Comparison of ENCODE assay signal across 14 mouse cellular contexts in the genomic region with DNA sequence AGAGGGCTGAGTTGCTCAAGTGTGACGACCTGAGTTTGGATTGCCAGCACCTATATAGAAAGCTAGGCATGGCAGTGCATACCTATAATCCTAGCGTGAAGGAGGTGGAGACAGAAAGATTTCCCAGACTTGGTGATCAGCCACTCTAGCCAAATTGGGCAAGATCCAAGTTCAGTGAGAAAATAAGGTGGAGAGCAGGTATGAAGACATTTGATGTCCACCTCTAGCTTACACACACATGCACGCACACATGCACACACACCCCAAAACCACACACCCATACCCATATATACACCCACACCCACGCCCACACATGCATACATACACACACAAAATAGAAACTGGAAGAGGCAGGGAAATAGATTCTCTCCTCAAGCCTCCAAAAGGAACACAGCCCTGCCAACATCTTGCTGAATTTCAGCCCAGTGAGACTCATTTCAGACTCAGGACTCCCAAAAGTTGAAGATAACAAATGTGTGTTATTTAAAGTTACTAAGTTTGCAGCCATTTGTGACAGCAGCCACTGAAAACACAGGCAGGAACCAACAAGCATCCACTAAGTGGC.
"Had no signal": no experiment of that assay in that cellular context is flagged by ENCODE, and none has a peak within 500 bp of the region (broad histone marks: within the 10 kb centered on the region; RNA-seq: fewer than 3 reads in every experiment).

No protein-coding gene starts in this region.

- H3K9me3 ChIP-seq: limb, embryonic 15.5 days; liver, embryonic 12.5 days; midbrain, embryonic 15.5 days; neural tube, embryonic 12.5 days; stomach, embryonic 15.5 days had no signal

- H3K9ac ChIP-seq: limb, embryonic 15.5 days; liver, embryonic 12.5 days; lung, embryonic 14.5 days; midbrain, embryonic 15.5 days; neural tube, embryonic 12.5 days; stomach, embryonic 15.5 days had no signal

- H3K4me3 ChIP-seq: limb, embryonic 15.5 days; liver, embryonic 12.5 days; midbrain, embryonic 15.5 days; neural tube, embryonic 12.5 days; stomach, embryonic 15.5 days had no signal

- H3K27ac ChIP-seq: kidney, postnatal 0 days; limb, embryonic 15.5 days; liver, embryonic 12.5 days; midbrain, embryonic 15.5 days; neural tube, embryonic 12.5 days; stomach, embryonic 15.5 days had no signal

- H3K4me1 ChIP-seq: limb, embryonic 15.5 days; liver, embryonic 12.5 days; neural tube, embryonic 12.5 days; stomach, embryonic 15.5 days had no signal

- ATAC-seq: liver, embryonic 12.5 days; midbrain, embryonic 15.5 days had no signal

- H3K36me3 ChIP-seq: limb, embryonic 15.5 days; liver, embryonic 12.5 days; midbrain, embryonic 15.5 days; neural tube, embryonic 12.5 days; stomach, embryonic 15.5 days had no signal

- H3K27me3 ChIP-seq: limb, embryonic 15.5 days; liver, embryonic 12.5 days; midbrain, embryonic 15.5 days; neural tube, embryonic 12.5 days; stomach, embryonic 15.5 days had no signal

- DNase-seq: kidney, adult 11 months; kidney, adult 9 months; kidney, postnatal 36 days; lung, embryonic 14.5 days; lung, postnatal 10 days; lung, postnatal 4 days; spleen, adult 18-20 months had no signal

- H3K4me2 ChIP-seq: limb, embryonic 15.5 days; liver, embryonic 12.5 days; lung, embryonic 14.5 days; midbrain, embryonic 11.5 days; midbrain, embryonic 15.5 days; neural tube, embryonic 12.5 days; stomach, embryonic 15.5 days had no signal
